Mouse (Mus musculus) limb, embryonic 14.5 days (tissue): ENCODE data around the gene Fbxo46. TPM values are rescaled to one million over a fixed set of nuclear protein-coding genes. Genes with fewer than 3 reads are reported as not detected.

Experiments
- ATAC-seq: fragments of 200-750 bp; cut with Nextera tagmentation; 2 replicates; pipeline ENCODE4 v1.8.0; 2017; ENCODE audit warnings: low read depth, moderate number of reproducible peaks, moderate TSS enrichment; ENCODE audit not compliant: low FRiP score
- DNase-seq: peaks from one replicate; pipeline ENCODE4 v3.0.0-alpha.2; 2015; ENCODE audit warnings: low spot score
- H3K27ac ChIP-seq: fragments of 300-500 bp; sonication (generic); replicated peaks from 2 replicates; pipeline ENCODE4 v1.5.1; 2014; ENCODE audit warnings: low read depth, mild to moderate bottlenecking, low read length, moderate library complexity, mixed read lengths
- H3K27me3 ChIP-seq: fragments of 300-500 bp; sonication (generic); 2 replicates; pipeline ENCODE4 v1.6.1; 2014; ENCODE audit warnings: low read length, mixed read lengths; ENCODE audit not compliant: control insufficient read depth, insufficient read depth
- H3K36me3 ChIP-seq: fragments of 300-500 bp; sonication (generic); 2 replicates; pipeline ENCODE4 v1.6.1; 2014; ENCODE audit warnings: mild to moderate bottlenecking, low read length, moderate library complexity, mixed read lengths; ENCODE audit not compliant: control insufficient read depth, insufficient read depth
- H3K4me1 ChIP-seq: fragments of 300-500 bp; sonication (generic); 2 replicates; pipeline ENCODE4 v1.6.1; 2014; ENCODE audit warnings: antibody characterized with exemption, low read length, mixed read lengths; ENCODE audit not compliant: control insufficient read depth, insufficient read depth
- H3K4me2 ChIP-seq: fragments of 300-500 bp; sonication (generic); replicated peaks from 2 replicates; pipeline ENCODE4 v1.6.1; 2014; ENCODE audit warnings: low read depth, mild to moderate bottlenecking, low read length, moderate library complexity; ENCODE audit not compliant: severe bottlenecking
- H3K4me3 ChIP-seq: fragments of 300-500 bp; sonication (generic); replicated peaks from 2 replicates; pipeline ENCODE4 v1.5.1; 2014; ENCODE audit warnings: low read length
- H3K9ac ChIP-seq: fragments of 300-500 bp; sonication (generic); 2 replicates; pipeline ENCODE4 v1.6.1; 2014; ENCODE audit warnings: mild to moderate bottlenecking, low read depth, low read length, moderate library complexity; ENCODE audit not compliant: severe bottlenecking
- H3K9me3 ChIP-seq: fragments of 300-500 bp; sonication (generic); 2 replicates; pipeline ENCODE4 v1.6.1; 2016; ENCODE audit warnings: low read length; ENCODE audit not compliant: control insufficient read depth
- POLR2A ChIP-seq: fragments of 200-500 bp; IDR thresholded peaks from 2 replicates; pipeline ENCODE4 v1.8.0; 2012; ENCODE audit warnings: inconsistent platforms, mild to moderate bottlenecking, moderate library complexity, borderline replicate concordance; ENCODE audit not compliant: insufficient read depth, insufficient read length; ENCODE audit errors: extremely low read depth
- WGBS: fragments of 180-500 bp; shearing (Covaris S2); extraction: QIAGEN DNeasy Blood & Tissue Kit; methylation state at CpG from one replicate; pipeline ENCODE4 v1.1.7; 2014; 5-methylcytosine and 5-hydroxymethylcytosine counted together
- polyA plus RNA-seq, 2 experiments: library from polyadenylated mRNA; depleted of rRNA in 1 of 2; stranded (reverse) in 1 of 2; unstranded in 1 of 2; fragments of >200 nt; fragmentation: Nextera tagmentation in 1 of 2; extraction: Ambion mirVana in 1 of 2; gene quantifications; 2 replicates each; pipeline versions ENCODE4 v1.2.1 to v1.2.3; 2012 to 2014

Gene Fbxo46
- polyA plus RNA-seq, 2 experiments, result 9.9 to 10.6 TPM

DNA sequence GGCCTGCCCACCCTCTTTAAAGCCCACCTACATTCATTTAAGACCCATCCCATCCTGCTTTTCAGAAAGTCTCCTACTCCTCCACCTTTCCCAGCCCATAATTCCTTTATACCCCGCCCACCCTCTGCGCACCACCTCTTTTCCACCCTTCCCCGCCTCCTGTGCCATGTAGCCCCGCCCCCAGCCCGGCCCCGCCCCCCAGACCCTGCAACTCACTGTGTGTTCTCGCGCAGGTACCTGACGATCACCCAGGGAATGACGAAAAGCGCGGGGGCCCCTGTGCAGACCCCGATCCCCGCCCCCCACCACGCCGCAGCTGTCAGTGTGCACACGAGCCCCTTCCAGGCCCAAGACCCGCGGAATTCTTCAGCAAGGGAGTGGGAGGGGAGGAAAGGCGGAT lies 40.5 kb downstream of the Fbxo46 start:
- Histone ChIP-seq H3K4me3 (peak overlapping the region; percentile 31), H3K9me3 (no peaks in the 10 kb centered on the region), H3K27ac (no peak overlapping the region), H3K9ac (peak overlapping the region; percentile 13; the same call in 1 of the 2 replicates), H3K27me3 (peaks cover 25% of the 10 kb centered on the region), H3K36me3 (no peaks in the 10 kb centered on the region), H3K4me1 (peaks cover 19% of the 10 kb centered on the region), H3K4me2 (peak overlapping the region; percentile 55)
- TF ChIP-seq POLR2A, result no peak
- no peak for DNase-seq
- peak; percentile 46; the same call in 1 of the 2 replicates for ATAC-seq
- 1% methylated on average over 20 of the region's 20 CpGs for WGBS

DNA sequence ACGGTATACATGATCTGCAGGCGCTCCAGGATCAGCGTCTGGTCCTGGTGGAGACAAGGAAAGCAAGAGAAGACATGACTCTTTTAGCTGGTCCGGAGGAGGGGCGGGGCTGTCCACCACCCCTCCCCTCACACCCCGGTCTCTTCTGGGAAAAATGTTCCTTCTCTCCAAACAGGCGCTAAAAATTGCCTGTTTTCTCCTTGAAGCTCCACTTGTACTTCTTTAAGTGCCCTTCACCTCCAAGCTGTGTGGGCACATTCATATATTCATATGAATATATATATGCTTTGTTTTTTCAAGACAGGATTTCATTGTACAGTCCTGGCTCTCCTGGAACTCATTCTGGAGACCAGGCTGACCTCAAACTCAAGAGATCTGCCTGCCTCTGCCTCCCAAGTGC lies 43.3 kb downstream of the Fbxo46 start:
- ATAC-seq, result no peak
- WGBS, result 89% methylated on average over 7 of the region's 7 CpGs
- no peak overlapping the region for H3K27ac ChIP-seq
- H3K4me2 ChIP-seq, result no peak overlapping the region
- no peak for TF ChIP-seq POLR2A
- no peak overlapping the region for H3K4me3 ChIP-seq
- H3K27me3 ChIP-seq, result peaks cover 28% of the 10 kb centered on the region
- H3K9me3 ChIP-seq, result no peaks in the 10 kb centered on the region
- no peaks in the 10 kb centered on the region for H3K36me3 ChIP-seq
- peaks cover 19% of the 10 kb centered on the region; the same call in 1 of the 2 replicates for H3K4me1 ChIP-seq
- no peak overlapping the region for H3K9ac ChIP-seq
- no peak for DNase-seq

DNA sequence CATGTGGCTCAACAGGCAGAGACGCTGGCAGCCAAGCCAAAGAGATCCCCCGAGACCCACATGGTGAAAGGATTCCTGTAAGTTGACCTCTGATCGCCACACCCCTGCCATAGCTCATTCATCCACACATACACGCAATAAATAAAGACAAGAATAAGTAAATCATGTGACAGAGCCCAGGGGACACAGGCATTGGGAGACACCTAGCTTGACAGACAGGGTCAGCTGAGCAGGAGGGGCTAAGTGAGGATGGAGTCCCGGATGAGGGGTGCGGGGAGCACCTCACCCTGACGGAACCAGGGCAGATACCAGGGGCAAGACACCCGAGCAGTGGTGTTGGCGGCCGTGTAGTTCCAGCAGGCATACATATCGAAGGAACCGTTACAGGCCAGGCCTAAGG lies 44.1 kb downstream of the Fbxo46 start:
- WGBS, result 30% methylated on average over 12 of the region's 12 CpGs
- Histone ChIP-seq H3K9ac (0 out of 2 replicates have a peak overlapping the region, but pooled peaks have one; percentile 7), H3K4me1 (peaks cover 19% of the 10 kb centered on the region; the same call in 1 of the 2 replicates), H3K4me3 (0 out of 2 replicates have a peak overlapping the region, but pooled peaks have one; percentile 14), H3K9me3 (no peaks in the 10 kb centered on the region), H3K27me3 (peaks cover 25% of the 10 kb centered on the region), H3K4me2 (peak overlapping the region; percentile 37), H3K36me3 (no peaks in the 10 kb centered on the region), H3K27ac (no peak overlapping the region)
- TF ChIP-seq POLR2A, result no peak
- ATAC-seq (0 out of 2 replicates have a peak, but pooled peaks have one; percentile 2), DNase-seq (no peak)

DNA sequence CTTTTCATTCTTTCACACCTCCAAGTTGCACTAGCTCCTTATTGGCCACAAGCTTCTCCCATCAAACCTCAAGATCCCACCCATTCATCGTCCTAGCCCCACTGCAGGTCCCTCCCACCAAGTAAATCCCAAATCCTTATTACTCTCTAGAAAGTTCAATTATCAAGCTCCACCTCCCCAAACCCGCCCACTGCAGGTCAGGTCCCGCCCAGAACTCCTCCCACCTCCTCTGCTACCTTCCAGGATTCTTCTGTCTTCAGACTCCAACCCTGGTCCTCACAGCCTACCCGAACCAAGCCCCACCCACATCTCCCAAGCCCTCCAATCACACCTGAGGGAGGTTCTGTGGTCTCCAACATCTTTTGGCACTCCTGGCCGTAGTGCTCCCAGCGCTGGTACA lies 44.5 kb downstream of the Fbxo46 start:
- H3K4me3 ChIP-seq, result peak overlapping the region; percentile 14
- ATAC-seq (peak; percentile 78), DNase-seq (peak; percentile 49)
- H3K9me3 ChIP-seq, result no peaks in the 10 kb centered on the region
- no peak for TF ChIP-seq POLR2A
- 0% methylated on average over 6 of the region's 6 CpGs for WGBS
- no peaks in the 10 kb centered on the region for H3K36me3 ChIP-seq
- no peak overlapping the region for H3K9ac ChIP-seq
- H3K4me1 ChIP-seq, result peaks cover 19% of the 10 kb centered on the region; the same call in 1 of the 2 replicates
- no peak overlapping the region for H3K27ac ChIP-seq
- H3K27me3 ChIP-seq, result peaks cover 21% of the 10 kb centered on the region
- peak overlapping the region; percentile 37 for H3K4me2 ChIP-seq

DNA sequence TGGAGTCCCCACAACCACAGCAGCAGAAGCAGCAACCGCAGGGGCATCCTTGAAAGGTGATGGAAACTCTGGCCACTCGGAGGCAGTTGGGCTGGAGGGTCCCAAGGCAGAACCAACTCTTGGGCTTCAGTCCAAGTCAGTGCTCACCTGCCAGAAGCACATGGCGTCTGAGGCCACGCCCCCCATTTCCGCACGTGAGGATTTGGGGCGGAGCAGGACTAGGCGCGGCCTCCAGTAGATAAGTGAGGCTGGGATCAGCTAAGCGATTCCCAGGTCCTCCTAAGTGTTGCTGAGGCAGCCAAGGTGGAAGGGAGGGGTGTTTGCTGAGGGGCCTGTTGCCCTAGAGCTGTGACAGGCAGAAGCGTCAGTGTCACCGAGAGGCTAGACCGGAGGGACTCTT lies 45.3 kb downstream of the Fbxo46 start:
- no peak for DNase-seq
- Histone ChIP-seq H3K9me3 (no peaks in the 10 kb centered on the region), H3K36me3 (no peaks in the 10 kb centered on the region), H3K4me3 (no peak overlapping the region), H3K27me3 (peaks cover 13% of the 10 kb centered on the region), H3K9ac (no peak overlapping the region), H3K4me1 (peaks cover 19% of the 10 kb centered on the region; the same call in 1 of the 2 replicates), H3K27ac (no peak overlapping the region), H3K4me2 (peak overlapping the region; percentile 37)
- WGBS, result 4% methylated on average over 13 of the region's 13 CpGs
- TF ChIP-seq POLR2A, result no peak
- no peak for ATAC-seq
